In the genomic region with DNA sequence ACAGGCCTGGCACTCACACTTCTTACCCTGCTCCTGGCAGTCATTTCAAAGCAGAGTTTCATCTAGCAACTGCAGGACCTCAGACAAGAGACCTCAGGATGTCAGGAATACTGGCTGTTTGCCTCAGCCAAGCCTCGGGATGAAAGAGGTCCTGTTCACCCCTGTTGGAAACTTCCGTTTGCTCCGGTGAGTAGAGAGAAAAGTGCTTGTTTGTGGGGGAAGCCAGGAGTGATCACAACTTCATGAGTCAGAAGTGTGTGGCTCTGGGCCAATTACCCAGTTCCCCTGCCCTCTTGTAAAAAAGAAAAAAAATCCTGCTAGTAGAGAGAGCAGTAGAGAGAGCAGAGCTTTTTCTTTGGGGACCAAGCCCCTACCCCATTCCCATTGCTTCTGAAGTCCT, we compare ENCODE assay signal across 7 mouse cellular contexts.
DNase-seq lines count a peak whose midpoint lies in the region; ATAC-seq lines count a peak whose summit lies in the region.

No protein-coding gene starts in this region.

- peak; percentile 30 for DNase-seq in kidney, postnatal 10 days
- no peak for DNase-seq in kidney, adult 18-20 months
- peak; percentile 22 to 35 for DNase-seq in adrenal gland, adult 18-20 months (ENCODE audit: low spot score in 2 of 2)
- DNase-seq in left cerebral cortex, postnatal 25 days (ENCODE audit: low spot score in 2 of 2) = peak; percentile 3 to 30
- DNase-seq in gastrocnemius, postnatal 36 days = no peak
- DNase-seq in urinary bladder, postnatal 36 days (ENCODE audit: low spot score in 2 of 2) = no peak

- intact Hi-C loops in left cerebral cortex, postnatal 25 days (cut with DNase I) = no loop called here
- intact Hi-C loops in gastrocnemius, postnatal 36 days (cut with DNase I) = no loop called here

- ATAC-seq in common myeloid progenitor, adult 5-6 weeks (replicated peaks; ENCODE audit: low read depth, poor library complexity, severe bottlenecking) = 0 out of 2 replicates have a peak, but pooled peaks have one; percentile 42

Comparison
In these comparisons a context has a peak if more than half of its experiments do, and no peak if none do; other contexts are left out.
1. DNase-seq: peak in kidney, postnatal 10 days (single experiment), adrenal gland, adult 18-20 months (2 of 2) and left cerebral cortex, postnatal 25 days (2 of 2); none in kidney, adult 18-20 months (single experiment), gastrocnemius, postnatal 36 days (0 of 2) and urinary bladder, postnatal 36 days (0 of 2).